Mouse (Mus musculus) embryonic facial prominence, embryonic 15.5 days (tissue): ENCODE measurements at regions not wholly inside any gene's neighbourhood (a gene's known extent, or its start where the extent isn't known, plus 50 kb on each side); places are given as distances from the start of the nearest gene placed in this dataset.

Experiments used
- ATAC-seq: fragments of 200-750 bp; cut with Nextera tagmentation; 2 replicates; pipeline ENCODE4 v1.8.0; 2017; ENCODE audit warnings: low read depth, moderate TSS enrichment; ENCODE audit not compliant: insufficient number of reproducible peaks, low FRiP score, low TSS enrichment
- H3K27ac ChIP-seq: fragments of 300-500 bp; sonication (generic); replicated peaks from 2 replicates; pipeline ENCODE4 v1.5.1; 2015; ENCODE audit warnings: mild to moderate bottlenecking, inconsistent platforms
- H3K27me3 ChIP-seq: fragments of 300-500 bp; sonication (generic); 2 replicates; pipeline ENCODE4 v1.6.1; 2015; ENCODE audit warnings: inconsistent platforms
- H3K36me3 ChIP-seq: fragments of 300-500 bp; sonication (generic); 2 replicates; pipeline ENCODE4 v1.6.1; 2015; ENCODE audit warnings: mild to moderate bottlenecking, inconsistent platforms
- H3K4me1 ChIP-seq: fragments of 300-500 bp; sonication (generic); 2 replicates; pipeline ENCODE4 v1.6.1; 2015; ENCODE audit warnings: inconsistent platforms
- H3K4me2 ChIP-seq: fragments of 300-500 bp; sonication (generic); replicated peaks from 2 replicates; pipeline ENCODE4 v1.6.1; 2015; ENCODE audit warnings: mild to moderate bottlenecking, inconsistent platforms
- H3K4me3 ChIP-seq: fragments of 300-500 bp; sonication (generic); replicated peaks from 2 replicates; pipeline ENCODE4 v1.5.1; 2015; ENCODE audit warnings: mild to moderate bottlenecking, inconsistent platforms
- H3K9ac ChIP-seq: fragments of 300-500 bp; sonication (generic); 2 replicates; pipeline ENCODE4 v1.6.1; 2015; ENCODE audit warnings: inconsistent platforms
- H3K9me3 ChIP-seq: fragments of 300-500 bp; sonication (generic); replicated peaks from 2 replicates; pipeline ENCODE4 v1.6.1; 2016; ENCODE audit warnings: inconsistent platforms
- WGBS: fragments of 180-500 bp; shearing (Covaris S2); methylation state at CpG from one replicate; pipeline ENCODE4 v1.1.7; 2015; 5-methylcytosine and 5-hydroxymethylcytosine counted together

- Histone ChIP-seq H3K4me2 (no peak overlapping the region), H3K27ac (no peak overlapping the region), H3K9ac (no peak overlapping the region), H3K4me3 (no peak overlapping the region), H3K36me3 (no peaks in the 10 kb centered on the region), H3K27me3 (no peaks in the 10 kb centered on the region), H3K4me1 (no peaks in the 10 kb centered on the region), H3K9me3 (no peaks in the 10 kb centered on the region)
- ATAC-seq: no peak
- WGBS: 76% methylated on average over 4 of the region's 4 CpGs
These were observed 127.3 kb upstream of the Stac start for GRCm38 (mm10) chr9:111817461-111817860.

- 59% methylated on average over 6 of the region's 6 CpGs for WGBS
- no peak for ATAC-seq
- H3K27ac ChIP-seq: no peak overlapping the region
- no peak overlapping the region for H3K4me3 ChIP-seq
- H3K4me2 ChIP-seq: no peak overlapping the region
- H3K27me3 ChIP-seq: no peaks in the 10 kb centered on the region
- no peak overlapping the region for H3K9ac ChIP-seq
- no peaks in the 10 kb centered on the region for H3K4me1 ChIP-seq
- no peaks in the 10 kb centered on the region for H3K9me3 ChIP-seq
- no peaks in the 10 kb centered on the region for H3K36me3 ChIP-seq
These were observed 114.8 kb upstream of the Stac start for GRCm38 (mm10) chr9:111804931-111805330.

GRCm38 (mm10) chr9:111801381-111801780 lies 111.2 kb upstream of the Stac start:
- H3K9me3 ChIP-seq: no peaks in the 10 kb centered on the region
- no peaks in the 10 kb centered on the region for H3K36me3 ChIP-seq
- H3K27ac ChIP-seq: no peak overlapping the region
- no peak overlapping the region for H3K9ac ChIP-seq
- H3K27me3 ChIP-seq: no peaks in the 10 kb centered on the region
- H3K4me3 ChIP-seq: no peak overlapping the region
- H3K4me1 ChIP-seq: no peaks in the 10 kb centered on the region
- H3K4me2 ChIP-seq: no peak overlapping the region
- no peak for ATAC-seq
- WGBS: 80% methylated on average over 5 of the region's 5 CpGs

DNA sequence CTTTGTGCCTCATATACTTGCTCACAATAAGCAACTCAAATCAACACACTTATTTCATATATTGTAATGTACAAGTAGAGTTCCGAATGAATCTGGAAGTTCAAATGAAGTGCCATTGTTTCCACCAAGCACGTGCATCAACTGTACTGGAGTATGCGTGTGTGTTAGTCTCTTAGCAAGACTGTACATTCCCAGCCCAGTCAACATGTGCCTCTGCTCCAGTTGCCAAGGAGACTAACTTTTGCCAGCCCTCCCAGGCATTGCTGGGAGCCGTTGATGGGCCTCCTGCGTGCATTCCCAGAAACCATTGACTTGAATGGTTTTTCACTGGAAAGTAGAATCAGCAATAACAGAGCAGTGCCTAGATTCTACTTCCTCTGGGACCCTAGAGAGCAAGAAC lies 110.7 kb upstream of the Stac start:
- no peak overlapping the region for H3K4me2 ChIP-seq
- H3K36me3 ChIP-seq: no peaks in the 10 kb centered on the region
- ATAC-seq: no peak
- no peaks in the 10 kb centered on the region for H3K9me3 ChIP-seq
- no peak overlapping the region for H3K9ac ChIP-seq
- no peaks in the 10 kb centered on the region for H3K27me3 ChIP-seq
- 77% methylated on average over 5 of the region's 5 CpGs for WGBS
- H3K4me1 ChIP-seq: no peaks in the 10 kb centered on the region
- H3K27ac ChIP-seq: no peak overlapping the region
- H3K4me3 ChIP-seq: no peak overlapping the region

DNA sequence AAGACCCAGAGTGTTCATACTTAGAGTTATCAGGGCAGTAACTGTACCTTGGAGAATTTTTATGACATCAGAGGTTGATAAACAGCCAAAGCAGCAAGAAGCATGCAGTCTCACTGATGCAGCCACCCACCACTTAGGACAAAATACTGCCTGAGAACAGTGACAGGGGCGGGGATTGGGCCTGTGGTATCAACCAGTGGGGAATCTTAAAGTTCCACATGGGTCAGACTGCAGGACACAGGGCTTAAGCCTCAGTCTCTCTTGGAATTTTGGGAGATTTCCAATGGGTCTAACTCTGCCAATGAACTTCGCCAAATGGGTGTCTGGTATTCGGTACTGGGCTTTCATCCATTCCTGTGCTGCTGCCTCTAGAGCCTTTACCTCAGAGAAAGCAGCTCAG lies 88.8 kb upstream of the Stac start:
- H3K27me3 ChIP-seq: no peaks in the 10 kb centered on the region
- no peaks in the 10 kb centered on the region for H3K36me3 ChIP-seq
- ATAC-seq: no peak
- H3K27ac ChIP-seq: no peak overlapping the region
- no peak overlapping the region for H3K9ac ChIP-seq
- no peak overlapping the region for H3K4me2 ChIP-seq
- no peak overlapping the region for H3K4me3 ChIP-seq
- H3K9me3 ChIP-seq: no peaks in the 10 kb centered on the region
- 79% methylated on average over 3 of the region's 3 CpGs for WGBS
- H3K4me1 ChIP-seq: no peaks in the 10 kb centered on the region

- Histone ChIP-seq H3K4me2 (no peak overlapping the region), H3K4me3 (no peak overlapping the region), H3K27me3 (no peaks in the 10 kb centered on the region; the same call in 1 of the 2 replicates), H3K27ac (no peak overlapping the region), H3K9ac (no peak overlapping the region), H3K36me3 (no peaks in the 10 kb centered on the region), H3K9me3 (no peaks in the 10 kb centered on the region), H3K4me1 (no peaks in the 10 kb centered on the region)
- ATAC-seq: no peak
- WGBS: 64% methylated on average over 13 of the region's 13 CpGs
These were observed 87.4 kb upstream of the Stac start for GRCm38 (mm10) chr9:111777433-111778135.

DNA sequence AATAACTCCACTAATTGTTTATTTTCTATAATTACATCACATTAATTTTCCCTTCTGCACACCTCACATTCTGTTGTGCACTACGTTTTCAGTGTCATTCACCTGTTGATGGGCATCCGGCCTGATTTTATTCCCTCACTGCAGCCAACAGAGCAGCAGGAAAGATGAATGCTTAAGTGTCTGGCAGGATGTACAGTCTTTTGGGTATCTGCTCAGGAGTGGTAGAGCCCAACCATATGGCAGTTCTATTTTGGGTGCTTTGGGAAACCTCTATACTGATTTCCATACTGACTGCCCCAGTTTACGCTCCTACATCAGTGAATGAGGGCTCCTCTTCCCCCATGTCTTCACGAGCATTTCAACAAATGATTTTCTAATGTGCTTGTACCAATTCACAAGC lies 84.1 kb upstream of the Stac start:
- H3K9ac ChIP-seq: no peak overlapping the region
- H3K9me3 ChIP-seq: no peaks in the 10 kb centered on the region
- no peak overlapping the region for H3K4me3 ChIP-seq
- H3K27me3 ChIP-seq: no peaks in the 10 kb centered on the region; the same call in 1 of the 2 replicates
- H3K27ac ChIP-seq: no peak overlapping the region
- 79% methylated on average over 4 of the region's 4 CpGs for WGBS
- no peak overlapping the region for H3K4me2 ChIP-seq
- no peaks in the 10 kb centered on the region for H3K36me3 ChIP-seq
- ATAC-seq: no peak
- no peaks in the 10 kb centered on the region for H3K4me1 ChIP-seq

- H3K4me2 ChIP-seq: no peak overlapping the region
- H3K27ac ChIP-seq: no peak overlapping the region
- no peaks in the 10 kb centered on the region for H3K4me1 ChIP-seq
- H3K9me3 ChIP-seq: no peaks in the 10 kb centered on the region
- H3K9ac ChIP-seq: no peak overlapping the region
- H3K4me3 ChIP-seq: no peak overlapping the region
- H3K27me3 ChIP-seq: no peaks in the 10 kb centered on the region
- 58% methylated on average over 11 of the region's 11 CpGs for WGBS
- H3K36me3 ChIP-seq: no peaks in the 10 kb centered on the region
- peak; percentile 67; the same call in 1 of the 2 replicates for ATAC-seq
These were observed 72.7 kb upstream of the Stac start for GRCm38 (mm10) chr9:111762653-111763468.

DNA sequence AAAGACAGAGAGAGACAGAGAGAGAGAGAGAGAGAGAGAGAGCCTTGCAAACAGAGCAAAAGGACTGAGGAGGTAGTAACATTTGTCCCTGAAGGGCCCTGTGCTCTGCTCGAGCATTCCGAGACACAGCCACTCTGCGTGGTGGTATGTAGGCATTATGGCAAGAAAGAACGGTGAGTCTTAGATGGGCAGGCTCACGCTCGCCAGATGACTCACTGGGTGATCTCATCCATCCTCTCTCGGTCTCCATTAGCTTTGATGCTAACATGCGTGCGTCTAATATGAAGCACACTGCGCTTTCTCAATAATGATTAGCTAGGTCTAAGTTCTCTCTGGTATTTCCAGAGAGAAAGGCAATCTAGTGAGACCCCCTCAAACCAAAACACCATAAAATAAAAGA lies 65.1 kb upstream of the Stac start:
- Histone ChIP-seq H3K4me3 (no peak overlapping the region), H3K27ac (no peak overlapping the region), H3K9ac (no peak overlapping the region), H3K36me3 (no peaks in the 10 kb centered on the region), H3K27me3 (no peaks in the 10 kb centered on the region), H3K4me2 (no peak overlapping the region), H3K4me1 (no peaks in the 10 kb centered on the region), H3K9me3 (no peaks in the 10 kb centered on the region)
- WGBS: 48% methylated on average over 10 of the region's 10 CpGs
- no peak for ATAC-seq

DNA sequence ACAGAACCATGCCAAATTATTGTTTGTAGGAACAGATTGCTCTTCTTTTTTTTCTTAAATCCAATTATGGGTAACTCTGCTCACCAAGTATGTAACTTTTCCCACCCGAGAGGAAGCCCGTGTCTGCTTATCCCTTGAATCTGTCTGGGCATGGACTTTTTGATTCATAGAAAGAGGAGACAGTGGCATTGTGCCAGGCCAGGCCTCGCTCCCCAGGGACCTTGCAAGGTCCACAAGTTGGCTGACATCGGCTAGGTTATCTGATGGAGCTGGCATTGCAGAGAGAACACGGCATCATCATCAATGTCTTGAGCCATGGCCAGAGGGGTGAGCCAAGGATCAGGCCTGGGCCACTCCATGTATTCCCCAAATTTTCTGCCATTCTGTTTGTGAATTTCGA lies 56.0 kb upstream of the Stac start:
- Histone ChIP-seq H3K4me1 (no peaks in the 10 kb centered on the region), H3K27me3 (no peaks in the 10 kb centered on the region), H3K36me3 (no peaks in the 10 kb centered on the region), H3K9me3 (no peaks in the 10 kb centered on the region), H3K4me2 (no peak overlapping the region), H3K9ac (no peak overlapping the region), H3K27ac (no peak overlapping the region), H3K4me3 (no peak overlapping the region)
- WGBS: 65% methylated on average over 6 of the region's 6 CpGs
- no peak for ATAC-seq

- Histone ChIP-seq H3K27me3 (no peaks in the 10 kb centered on the region), H3K4me3 (no peak overlapping the region), H3K36me3 (no peaks in the 10 kb centered on the region), H3K9me3 (no peaks in the 10 kb centered on the region), H3K4me1 (no peaks in the 10 kb centered on the region), H3K9ac (no peak overlapping the region), H3K27ac (no peak overlapping the region), H3K4me2 (no peak overlapping the region)
- WGBS: 39% methylated on average over 3 of the region's 3 CpGs
- ATAC-seq: 0 out of 2 replicates have a peak, but pooled peaks have one; percentile 24
These were observed 55.1 kb upstream of the Stac start for GRCm38 (mm10) chr9:111745206-111745605.
